Mouse (Mus musculus): ENCODE results near the gene Timm50.
A peak's percentile ranks its signal among the peaks of the same experiment; 100 is the strongest.

Timm50 gene

DNA sequence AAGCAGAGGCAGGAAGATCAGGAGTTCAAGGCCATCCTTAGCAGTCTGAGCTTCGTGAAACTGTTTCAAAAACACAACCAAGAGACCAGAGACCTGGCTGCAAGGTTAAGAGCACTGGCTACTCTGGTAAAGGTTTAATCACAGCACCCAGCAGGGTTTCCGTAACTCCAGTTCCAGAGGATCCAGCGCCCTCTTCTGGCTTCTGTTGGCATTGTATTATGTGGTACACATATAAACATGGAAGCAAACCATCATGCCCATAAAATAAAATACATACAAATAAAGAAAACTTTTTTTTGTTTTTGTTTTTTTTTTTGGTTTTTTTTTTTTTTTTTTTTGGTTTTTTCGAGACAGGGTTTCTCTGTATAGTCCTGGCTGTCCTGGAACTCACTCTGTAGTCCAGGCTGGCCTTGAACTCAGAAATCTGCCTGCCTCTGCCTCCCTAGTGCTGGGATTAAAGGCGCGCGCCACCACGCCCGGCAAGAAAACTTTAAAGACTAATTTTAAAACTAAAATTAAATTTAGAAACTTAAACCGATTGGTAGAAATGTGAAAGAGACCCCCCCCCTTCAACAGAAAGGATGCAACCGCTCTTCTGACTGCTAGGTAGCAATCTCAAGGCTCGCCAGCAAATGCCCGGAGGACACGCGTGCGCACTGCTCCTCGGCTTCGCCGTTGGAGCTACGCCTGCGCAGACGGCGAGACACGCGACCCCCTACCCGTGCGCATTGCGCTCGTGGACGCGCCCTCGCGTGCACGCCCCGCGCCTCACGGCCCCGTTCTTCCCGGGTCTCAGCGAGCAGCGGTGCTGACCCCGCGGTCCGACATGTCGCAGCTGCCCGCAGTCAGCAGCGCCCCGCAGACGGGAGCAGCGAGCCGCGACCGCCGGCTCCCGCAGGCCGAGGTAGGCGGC is 44.5 kb downstream of the Timm50 start, which contains the start of gene Eid2:
TSS of gene Eid2 (plus strand) at position 753 of the 913 bp plus-strand sequence.
- DNase-seq = peak; percentile 78

- DNase-seq = no peak
Observed at GRCm38 (mm10) chr7:28265391-28265790, 46.5 kb downstream of the Timm50 start.

GRCm38 (mm10) chr7:28263786-28264185 is 48.1 kb downstream of the Timm50 start:
- peak; percentile 81 for DNase-seq

- DNase-seq = no peak
Observed at GRCm38 (mm10) chr7:28262861-28263260, 49.0 kb downstream of the Timm50 start.
